Comparison of ENCODE assay signal across 1 mouse cellular context in the genomic region with DNA sequence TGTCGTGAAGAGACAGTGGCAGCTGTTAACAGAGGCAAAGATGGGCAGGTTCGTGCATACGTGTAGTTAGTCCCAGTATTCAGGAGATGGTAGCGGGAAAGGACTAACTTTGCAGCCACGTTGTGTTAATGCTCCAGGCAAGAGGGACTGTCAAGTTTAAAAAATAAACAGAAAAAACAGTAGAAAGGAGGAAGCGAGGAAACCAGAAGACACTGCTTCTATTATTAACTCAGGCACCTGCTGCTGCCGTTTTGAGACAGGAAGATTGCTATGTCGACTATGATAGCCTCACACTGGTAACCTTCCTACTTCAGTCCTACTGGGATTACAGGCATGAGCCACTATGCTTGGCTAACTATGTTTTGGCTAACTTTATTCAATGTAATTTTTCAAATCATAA.
TF ChIP-seq lines count a peak whose summit lies in the region.

No protein-coding gene starts in this region.

TF ChIP-seq in CH12.LX, 34 proteins besides CTCF, POLR2A, EP300 and RAD21 (continued from another document):
- 0 out of 2 replicates have a peak, but pooled peaks have one; percentile 13 for TF ChIP-seq MXI1 (IDR thresholded peaks at IDR 0.05; ENCODE audit: low read depth, low read length)
- no peak for TF ChIP-seq MYC (IDR thresholded peaks at IDR 0.05; ENCODE audit: low read depth, low read length)
- TF ChIP-seq NELFE (IDR thresholded peaks at IDR 0.05; ENCODE audit: low read depth, low read length): no peak
- no peak for TF ChIP-seq MAZ (IDR thresholded peaks at IDR 0.05; ENCODE audit: low read depth, low read length)
- peak; percentile 84 for TF ChIP-seq MEF2A (IDR thresholded peaks at IDR 0.05; ENCODE audit: borderline replicate concordance, low read depth, low read length)
- peak; percentile 28; the same call in 1 of the 2 replicates for TF ChIP-seq ZNF384 (IDR thresholded peaks at IDR 0.05; ENCODE audit: low read depth, low read length)
- no peak for TF ChIP-seq TBP (conservative IDR thresholded peaks at IDR 0.05; ENCODE audit: low read depth, low read length)
- TF ChIP-seq IRF4 (IDR thresholded peaks at IDR 0.05; ENCODE audit: low read depth, low read length): 0 out of 2 replicates have a peak, but pooled peaks have one; percentile 41
- TF ChIP-seq PAX5 (IDR thresholded peaks at IDR 0.05; ENCODE audit: low read length): no peak
- no peak for TF ChIP-seq GABPA (IDR thresholded peaks at IDR 0.05; ENCODE audit: insufficient replicate concordance, low read depth, low read length)
- no peak for TF ChIP-seq JUN (IDR thresholded peaks at IDR 0.05; ENCODE audit: insufficient read depth, low read depth, low read length)
- no peak for TF ChIP-seq ZKSCAN1 (IDR thresholded peaks at IDR 0.05; ENCODE audit: borderline replicate concordance, low read depth, low read length)
- TF ChIP-seq CHD2 (IDR thresholded peaks at IDR 0.05; ENCODE audit: low read length): no peak
